Mouse (Mus musculus): ENCODE measurements around the gene Foxo4. TPM values are rescaled to one million over a fixed set of nuclear protein-coding genes. Genes with fewer than 3 reads are reported as not detected.

Gene Foxo4
- total and polyA plus RNA-seq, 2 experiments from 2014 or later = 1.6 to 34.3 TPM

- peak within 1 kb of the TSS; percentile 34 for H3K4me3 ChIP-seq (ENCODE audit: low read depth, low read length)
Measured at GRCm38 (mm10) chrX:101268755-101269124, 14.4 kb downstream of the Foxo4 start, which contains the start of gene Gm20489. Gm20489 (minus strand) TSS chrX:101269023.

GRCm38 (mm10) chrX:101273410-101273809 is 19.1 kb downstream of the Foxo4 start:
- Histone ChIP-seq H3K4me3 (ENCODE audit: low read depth, low read length) (peak overlapping the region; percentile 70), H3K4me1 (ENCODE audit: control insufficient read depth, insufficient read depth) (no peaks in the 10 kb centered on the region; the same call in 1 of the 2 replicates), H3K9me3 (replicated peaks; ENCODE audit: control insufficient read depth, low read length) (no peaks in the 10 kb centered on the region), H3K27me3 (ENCODE audit: control insufficient read depth, insufficient read depth, low read length) (no peaks in the 10 kb centered on the region), H3K36me3 (replicated peaks; ENCODE audit: control insufficient read depth, insufficient read depth, low read length) (peaks cover 10% of the 10 kb centered on the region), H3K4me2 (ENCODE audit: low read depth, low read length) (peak overlapping the region; percentile 66), H3K27ac (ENCODE audit: low read depth) (peak overlapping the region; percentile 26; the same call in 1 of the 2 replicates), H3K9ac (replicated peaks; ENCODE audit: low read depth, low read length) (peak overlapping the region; percentile 74; the same call in 1 of the 2 replicates)
- no peak for DNase-seq (ENCODE audit: low spot score)
- TF ChIP-seq EP300 (IDR thresholded peaks at IDR 0.05; ENCODE audit: low read depth) (no peak), CTCF (IDR thresholded peaks at IDR 0.05; ENCODE audit: low read depth) (no peak)
- 32% methylated on average over 6 of the region's 6 CpGs for WGBS
- no peak for ATAC-seq (ENCODE audit: insufficient read depth, low read depth)

More at GRCm38 (mm10) chrX:101268755-101269124, 14.4 kb downstream of the Foxo4 start, which contains the start of gene Gm20489:
- DNase-seq (ENCODE audit: low spot score) = no peak
- TF ChIP-seq CTCF (IDR thresholded peaks at IDR 0.05; ENCODE audit: low read depth) (no peak), EP300 (IDR thresholded peaks at IDR 0.05; ENCODE audit: low read depth) (no peak)
- Histone ChIP-seq H3K9me3 (replicated peaks; ENCODE audit: control insufficient read depth, low read length) (no peaks in the 10 kb centered on the region), H3K27ac (ENCODE audit: low read depth) (peak within 1 kb of the TSS; percentile 61; the same call in 1 of the 2 replicates), H3K4me1 (ENCODE audit: control insufficient read depth, insufficient read depth) (no peaks in the 10 kb centered on the region; the same call in 1 of the 2 replicates), H3K36me3 (replicated peaks; ENCODE audit: control insufficient read depth, insufficient read depth, low read length) (no peaks in the 10 kb centered on the region), H3K27me3 (ENCODE audit: control insufficient read depth, insufficient read depth, low read length) (no peaks in the 10 kb centered on the region), H3K9ac (replicated peaks; ENCODE audit: low read depth, low read length) (no peak within 1 kb of the TSS), H3K4me2 (ENCODE audit: low read depth, low read length) (peak within 1 kb of the TSS; percentile 47)
- ATAC-seq (ENCODE audit: insufficient read depth, low read depth) = no peak
- WGBS = 56% methylated on average over 3 of the region's 3 CpGs

- H3K4me2 ChIP-seq (ENCODE audit: low read depth, low read length) = peak within 1 kb of the TSS; percentile 66
- H3K9ac ChIP-seq (replicated peaks; ENCODE audit: low read depth, low read length) = peak within 1 kb of the TSS; percentile 74
- peak; percentile 90 for DNase-seq (ENCODE audit: low spot score)
- H3K4me1 ChIP-seq (ENCODE audit: control insufficient read depth, insufficient read depth) = no peaks in the 10 kb centered on the region
- peaks cover 17% of the 10 kb centered on the region for H3K36me3 ChIP-seq (replicated peaks; ENCODE audit: control insufficient read depth, insufficient read depth, low read length)
- no peaks in the 10 kb centered on the region for H3K9me3 ChIP-seq (replicated peaks; ENCODE audit: control insufficient read depth, low read length)
- peak within 1 kb of the TSS; percentile 70 for H3K4me3 ChIP-seq (ENCODE audit: low read depth, low read length)
- ATAC-seq (ENCODE audit: insufficient read depth, low read depth) = peak; percentile 99
- WGBS = 17% methylated on average over 54 of the region's 54 CpGs
- peak within 1 kb of the TSS; percentile 72 for H3K27ac ChIP-seq (ENCODE audit: low read depth)
- TF ChIP-seq EP300 (IDR thresholded peaks at IDR 0.05; ENCODE audit: low read depth) = no peak
- TF ChIP-seq CTCF (IDR thresholded peaks at IDR 0.05; ENCODE audit: low read depth) = no peak
- no peaks in the 10 kb centered on the region for H3K27me3 ChIP-seq (ENCODE audit: control insufficient read depth, insufficient read depth, low read length)
Measured at GRCm38 (mm10) chrX:101273875-101274738, 19.8 kb downstream of the Foxo4 start, which contains the start of gene Med12. Med12 (plus strand) TSS chrX:101274030.

GRCm38 (mm10) chrX:101282813-101283212 is 28.5 kb downstream of the Foxo4 start:
- ATAC-seq (ENCODE audit: insufficient read depth, low read depth) (no peak), DNase-seq (ENCODE audit: low spot score) (no peak)
- Histone ChIP-seq H3K9ac (replicated peaks; ENCODE audit: low read depth, low read length) (no peak overlapping the region), H3K27ac (ENCODE audit: low read depth) (no peak overlapping the region), H3K27me3 (ENCODE audit: control insufficient read depth, insufficient read depth, low read length) (no peaks in the 10 kb centered on the region), H3K4me1 (ENCODE audit: control insufficient read depth, insufficient read depth) (no peaks in the 10 kb centered on the region), H3K4me2 (ENCODE audit: low read depth, low read length) (no peak overlapping the region), H3K4me3 (ENCODE audit: low read depth, low read length) (no peak overlapping the region), H3K9me3 (replicated peaks; ENCODE audit: control insufficient read depth, low read length) (no peaks in the 10 kb centered on the region), H3K36me3 (replicated peaks; ENCODE audit: control insufficient read depth, insufficient read depth, low read length) (peaks cover 43% of the 10 kb centered on the region)
- 64% methylated on average over 6 of the region's 6 CpGs for WGBS
- no peak for TF ChIP-seq CTCF (IDR thresholded peaks at IDR 0.05; ENCODE audit: low read depth)
- TF ChIP-seq EP300 (IDR thresholded peaks at IDR 0.05; ENCODE audit: low read depth) = no peak

GRCm38 (mm10) chrX:101285534-101285933 is 31.2 kb downstream of the Foxo4 start:
- WGBS = 21% methylated on average over 6 of the region's 6 CpGs
- no peaks in the 10 kb centered on the region for H3K27me3 ChIP-seq (ENCODE audit: control insufficient read depth, insufficient read depth, low read length)
- H3K9ac ChIP-seq (replicated peaks; ENCODE audit: low read depth, low read length) = no peak overlapping the region
- peaks cover 52% of the 10 kb centered on the region for H3K36me3 ChIP-seq (replicated peaks; ENCODE audit: control insufficient read depth, insufficient read depth, low read length)
- TF ChIP-seq EP300 (IDR thresholded peaks at IDR 0.05; ENCODE audit: low read depth) = no peak
- peak; percentile 69 for TF ChIP-seq CTCF (IDR thresholded peaks at IDR 0.05; ENCODE audit: low read depth)
- no peak overlapping the region for H3K27ac ChIP-seq (ENCODE audit: low read depth)
- H3K9me3 ChIP-seq (replicated peaks; ENCODE audit: control insufficient read depth, low read length) = no peaks in the 10 kb centered on the region
- H3K4me3 ChIP-seq (ENCODE audit: low read depth, low read length) = no peak overlapping the region
- DNase-seq (ENCODE audit: low spot score) (peak; percentile 23), ATAC-seq (ENCODE audit: insufficient read depth, low read depth) (peak; percentile 44; the same call in 1 of the 2 replicates)
- H3K4me2 ChIP-seq (ENCODE audit: low read depth, low read length) = no peak overlapping the region
- H3K4me1 ChIP-seq (ENCODE audit: control insufficient read depth, insufficient read depth) = no peaks in the 10 kb centered on the region
